Mouse (Mus musculus) retina, embryonic 14.5 days (tissue): ENCODE data around the gene Msto1.
"Not testable (repeated sequence)": the region's sequence is repeated elsewhere in the genome, so short reads cannot be mapped to it uniquely, and the experiment has no call there.

Experiments used
- DNase-seq: peaks from one replicate; pipeline ENCODE4 v3.0.0-alpha.2; 2015; ENCODE audit warnings: low spot score

The Msto1 gene

DNA sequence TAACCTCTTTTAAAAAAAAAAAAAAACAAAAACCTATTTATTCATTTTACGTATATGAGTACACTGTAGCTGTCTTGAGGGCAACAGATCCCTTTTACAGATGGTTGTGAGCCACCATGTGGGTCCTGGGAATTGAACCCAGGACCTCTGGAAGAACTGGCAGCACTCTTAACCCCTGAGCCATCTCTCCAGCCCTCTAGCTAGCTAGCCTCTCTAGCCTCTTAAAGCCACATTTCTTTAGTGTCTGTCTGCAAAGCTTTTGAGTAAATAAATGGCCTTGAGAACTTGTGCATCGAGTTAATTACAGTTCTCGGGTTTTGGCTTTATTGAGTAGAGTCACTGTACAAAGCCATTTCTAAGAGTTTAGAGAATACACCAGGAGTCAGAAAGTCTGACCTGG lies 9.0 kb downstream of the Msto1 start:
- no peak for DNase-seq

DNA sequence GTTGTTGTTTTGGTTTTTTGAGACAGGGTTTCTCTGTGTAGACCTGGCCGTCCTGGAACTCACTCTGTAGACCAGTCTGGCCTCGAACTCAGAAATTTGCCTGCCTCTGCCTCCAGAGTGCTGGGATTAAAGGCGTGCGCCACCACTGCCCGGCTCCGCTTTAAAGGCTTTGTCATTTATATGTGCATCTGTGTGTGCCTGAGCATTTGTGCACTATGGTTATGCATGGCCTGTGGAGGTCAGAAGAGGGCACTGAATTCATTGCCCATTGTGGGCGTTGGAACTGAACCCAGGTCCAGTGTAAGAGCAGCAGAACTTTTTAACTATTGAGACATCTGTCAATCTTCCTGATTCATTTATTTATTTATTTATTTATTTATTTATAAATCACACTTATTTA lies 20.8 kb downstream of the Msto1 start:
- not testable (repeated sequence) for DNase-seq

DNA sequence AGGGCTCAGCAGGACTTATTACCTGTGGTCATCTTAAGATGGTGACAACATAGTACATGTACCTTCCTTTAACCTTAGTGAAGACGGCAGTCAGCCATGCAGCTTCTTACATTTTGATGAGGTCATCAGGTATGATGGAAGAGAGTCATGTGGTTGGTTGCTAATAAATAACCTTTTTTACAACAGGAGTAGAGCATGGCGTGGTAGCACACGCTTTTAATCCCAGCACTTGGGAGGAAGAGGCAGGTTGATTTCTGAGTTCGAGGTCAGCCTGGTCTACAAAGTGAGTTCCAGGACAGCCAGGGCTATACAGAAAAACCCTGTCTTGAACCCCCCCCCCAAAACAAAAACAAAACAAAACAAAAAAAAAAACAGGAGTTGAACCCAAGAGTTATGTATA lies 31.3 kb downstream of the Msto1 start:
- not testable (repeated sequence) for DNase-seq

DNA sequence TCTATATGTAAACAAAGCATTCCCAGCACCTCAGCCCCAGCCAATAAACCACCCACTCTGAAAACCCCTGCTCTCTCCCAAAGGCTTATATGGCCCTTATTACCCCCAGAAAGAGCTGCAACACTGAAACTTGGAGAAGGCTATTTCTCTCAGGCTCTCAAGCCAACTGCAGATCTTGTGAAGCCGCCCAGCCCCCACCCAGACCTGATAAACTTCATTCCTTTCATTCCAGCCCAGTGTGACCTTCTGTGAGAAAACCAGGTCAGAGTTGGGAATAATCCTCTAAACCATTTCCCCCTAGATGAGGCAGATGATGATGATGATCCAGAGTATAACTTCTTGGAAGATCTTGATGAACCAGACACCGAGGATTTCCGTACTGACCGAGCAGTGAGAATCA lies 45.4 kb downstream of the Msto1 start:
- not testable (repeated sequence) for DNase-seq

DNA sequence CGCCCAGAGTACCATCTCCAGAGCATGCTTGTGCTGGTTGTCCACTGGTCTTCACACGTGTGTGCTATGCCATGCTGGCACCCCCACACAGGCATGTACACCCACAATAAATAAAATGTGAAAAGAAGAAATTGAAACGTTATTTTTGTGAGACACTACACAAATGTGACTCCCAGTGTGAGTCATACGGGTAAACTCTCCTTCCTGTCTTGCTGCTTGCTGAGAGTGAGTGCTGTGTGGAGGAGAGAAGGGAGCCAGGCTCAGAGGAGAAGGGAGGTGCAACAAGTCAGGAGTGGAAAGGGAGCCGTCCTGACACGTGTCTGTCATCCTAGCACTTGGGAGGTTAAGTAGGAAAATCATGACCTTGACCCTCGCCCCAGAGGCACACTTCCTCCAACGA lies 46.6 kb downstream of the Msto1 start:
- not testable (repeated sequence) for DNase-seq

DNA sequence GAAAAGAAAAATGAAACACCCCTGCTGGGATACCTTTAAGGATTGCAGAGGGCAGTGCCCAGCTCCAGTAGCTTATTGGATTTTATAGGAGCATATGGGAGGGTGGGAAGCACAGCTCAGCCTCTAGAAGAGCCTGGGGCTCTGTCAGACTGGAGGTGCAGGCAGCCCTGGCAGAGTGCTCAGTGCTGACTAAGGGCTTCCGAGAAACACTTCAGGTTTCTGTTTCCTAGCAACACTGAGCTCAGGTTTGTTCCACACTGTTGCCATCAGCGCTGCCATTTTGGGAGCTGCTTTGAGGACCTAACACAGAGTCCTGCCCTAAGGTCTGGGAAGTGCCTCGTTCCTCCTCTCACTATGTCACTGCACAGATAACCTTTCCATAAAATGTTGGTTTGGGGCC lies 47.1 kb downstream of the Msto1 start:
- not testable (repeated sequence) for DNase-seq

DNA sequence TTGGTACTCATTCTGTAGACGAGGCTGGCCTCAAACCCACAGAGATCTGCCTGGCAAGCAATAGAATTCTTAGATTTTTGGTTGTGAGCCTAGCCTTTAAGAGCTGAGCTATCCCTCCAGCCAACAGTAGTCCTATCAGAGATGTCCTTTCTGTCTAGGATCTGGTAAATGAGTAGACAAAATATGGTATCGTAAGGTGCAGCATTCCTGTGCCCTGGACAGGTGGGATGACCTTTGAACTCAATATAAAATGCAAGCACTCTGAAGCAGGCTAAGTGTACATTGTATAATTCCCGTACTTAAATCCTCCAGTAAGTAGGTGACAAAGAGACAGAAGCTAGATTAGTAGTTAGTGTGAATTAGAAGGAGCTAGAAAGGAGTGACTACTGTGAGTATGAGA lies 51.7 kb downstream of the Msto1 start:
- DNase-seq, result no peak

DNA sequence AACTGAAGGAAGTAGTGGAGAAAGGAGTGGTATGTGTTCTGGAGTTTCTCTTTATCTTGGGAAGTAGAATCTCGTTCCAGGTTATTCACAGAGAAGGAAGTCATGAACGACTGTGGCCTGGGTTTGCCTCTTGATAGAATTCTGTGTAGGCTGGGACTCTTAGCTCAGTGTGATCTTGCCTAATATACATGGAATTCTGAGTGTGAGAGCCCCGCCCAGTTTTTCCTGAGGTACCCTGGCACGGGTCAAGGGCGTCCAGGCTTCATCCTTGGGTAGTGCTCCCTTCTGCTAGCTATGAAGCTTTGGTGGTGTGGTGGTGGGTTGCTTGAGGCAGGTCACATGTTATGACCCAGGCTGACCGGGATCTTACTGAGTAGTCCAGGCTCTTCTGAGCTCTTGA lies 58.0 kb downstream of the Msto1 start:
- no peak for DNase-seq
